Mouse (Mus musculus): ENCODE measurements at regions not wholly inside any gene's neighbourhood (a gene's known extent, or its start where the extent isn't known, plus 50 kb on each side); places are given as distances from the start of the nearest gene placed in this dataset.

GRCm38 (mm10) chr2:81120460-81121051, 503.5 kb downstream of the Nup35 start:
- no peak for TF ChIP-seq POLR2A (IDR thresholded peaks at IDR 0.05; ENCODE audit: extremely low read depth, insufficient read depth, low read length)
- TF ChIP-seq CTCF (IDR thresholded peaks at IDR 0.05; ENCODE audit: low read depth, low read length) = no peak

All from liver, adult 2 months (tissue).